Mouse (Mus musculus) kidney, adult 9 months (tissue): ENCODE data around the gene Phactr3.
"Not testable (repeated sequence)": the region's sequence is repeated elsewhere in the genome, so short reads cannot be mapped to it uniquely, and the experiment has no call there.

Experiments
- DNase-seq: peaks from one replicate; pipeline ENCODE4 v3.0.0; 2022

The Phactr3 gene

DNA sequence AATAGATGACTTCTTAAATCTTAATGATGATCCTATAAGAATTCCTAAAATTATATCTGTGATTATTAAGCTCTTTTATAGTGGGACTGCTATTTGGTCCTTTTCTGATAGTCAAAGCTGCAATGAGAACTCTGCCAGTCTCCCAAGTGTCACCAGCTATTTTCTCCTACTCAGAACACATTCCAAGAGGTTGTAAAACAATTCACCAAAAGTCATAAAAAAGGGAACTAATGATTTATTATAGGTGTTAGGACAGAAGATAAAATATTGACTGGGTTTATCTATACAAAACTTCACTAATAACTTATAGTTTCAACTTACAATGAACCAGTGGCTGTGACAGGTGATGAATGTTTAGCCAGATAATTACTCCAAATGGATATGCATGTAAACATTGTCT, 223.3 kb downstream of the Phactr3 start:
- not testable (repeated sequence) for DNase-seq

GRCm38 (mm10) chr2:178342597-178342996, 223.8 kb downstream of the Phactr3 start:
- DNase-seq: no peak
